Mouse (Mus musculus) kidney, adult 11 months (tissue): ENCODE measurements around the gene Cxcr6.
A peak's percentile ranks its signal among the peaks of the same experiment; 100 is the strongest.

Experiments
- DNase-seq: peaks from one replicate; pipeline ENCODE4 v3.0.0; 2022

The Cxcr6 gene

GRCm38 (mm10) chr9:123826631-123827030 is 20.4 kb downstream of the Cxcr6 start:
- no peak for DNase-seq

DNA sequence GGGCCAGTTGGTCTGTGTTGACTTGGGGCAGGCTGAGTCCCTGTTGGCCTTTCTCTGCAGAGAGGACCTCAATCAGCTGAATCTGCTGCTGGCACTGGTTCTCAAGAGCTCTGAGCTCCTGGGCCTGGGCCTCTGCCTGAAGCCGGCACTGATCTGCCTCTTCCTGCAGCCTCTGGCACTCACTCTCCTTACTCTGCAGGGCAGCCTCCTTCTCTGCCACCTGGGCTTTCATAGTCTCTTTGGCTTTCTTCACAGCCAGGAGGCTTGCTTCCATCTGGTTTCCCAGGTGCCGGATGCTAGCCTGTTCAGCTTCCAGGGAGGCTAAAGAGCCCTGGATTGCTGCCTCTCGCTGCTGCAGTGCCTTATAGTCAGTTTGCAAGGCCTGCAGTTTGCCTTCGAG is 22.6 kb downstream of the Cxcr6 start:
- DNase-seq, result no peak

- DNase-seq, result no peak
These were observed 29.6 kb downstream of the Cxcr6 start for GRCm38 (mm10) chr9:123835851-123836250.

- DNase-seq, result no peak
These were observed 34.0 kb downstream of the Cxcr6 start for GRCm38 (mm10) chr9:123840243-123840642.

- DNase-seq, result no peak
These were observed 38.2 kb downstream of the Cxcr6 start for GRCm38 (mm10) chr9:123844468-123844867.

- DNase-seq, result peak; percentile 7
These were observed 38.8 kb downstream of the Cxcr6 start for GRCm38 (mm10) chr9:123845120-123845519.

DNA sequence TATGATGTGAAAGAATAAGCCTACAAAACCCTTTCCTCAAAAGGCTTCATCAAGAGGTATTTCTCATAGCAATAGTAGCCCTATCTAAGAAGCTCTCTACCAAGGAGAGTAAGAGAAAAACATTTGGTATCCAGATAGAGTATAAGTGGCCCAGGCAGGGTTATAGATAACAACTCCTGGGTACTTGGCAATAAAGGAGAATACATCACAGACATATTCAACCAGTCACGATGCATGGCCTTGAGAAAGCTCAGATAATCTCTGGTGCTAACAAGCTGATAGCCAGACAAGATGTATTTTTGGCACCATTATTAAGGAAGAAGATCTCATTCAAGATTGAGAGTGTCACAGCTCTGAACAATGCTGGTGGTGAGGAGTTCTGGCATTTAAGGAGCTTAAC is 40.2 kb downstream of the Cxcr6 start:
- no peak for DNase-seq

GRCm38 (mm10) chr9:123849976-123850695 is 43.9 kb downstream of the Cxcr6 start:
- DNase-seq, result no peak

- DNase-seq, result peak; percentile 17
These were observed 44.4 kb downstream of the Cxcr6 start for GRCm38 (mm10) chr9:123850705-123851061.

DNA sequence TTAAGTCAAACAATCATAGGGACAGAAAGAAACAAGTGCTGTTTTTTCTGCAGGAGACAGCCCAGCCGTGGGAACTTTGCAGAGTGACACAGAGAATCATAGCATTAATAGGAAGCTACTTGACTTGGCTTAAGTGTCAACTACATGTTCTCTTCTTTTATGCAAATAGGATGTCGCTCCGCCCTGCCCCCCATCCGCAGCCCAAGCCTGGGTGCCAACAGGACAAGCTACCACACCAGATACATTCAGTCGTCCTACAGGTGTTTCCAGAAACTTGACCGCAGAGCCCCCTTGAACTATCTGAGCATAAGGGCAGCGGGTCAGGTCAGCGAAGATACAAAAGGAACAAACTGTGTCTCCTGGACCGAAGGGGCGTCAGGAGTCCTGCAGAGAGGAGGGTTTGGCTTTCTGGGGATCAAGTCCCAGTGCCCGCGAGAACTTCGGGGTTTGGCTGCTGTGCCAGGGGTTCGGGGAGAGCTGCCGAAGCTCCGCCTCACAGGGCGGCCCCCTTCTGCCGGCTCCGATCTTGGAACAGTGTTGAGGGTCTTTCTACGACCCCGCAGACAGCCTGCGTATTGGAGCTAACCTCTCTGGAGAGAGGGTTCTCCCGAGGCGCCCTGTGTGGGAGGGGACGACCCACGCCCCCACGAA is 44.9 kb downstream of the Cxcr6 start:
- peak; percentile 70 for DNase-seq

GRCm38 (mm10) chr9:123851713-123852448 is 45.6 kb downstream of the Cxcr6 start, which contains the start of gene Fyco1:
Fyco1 (minus strand) TSS chr9:123851899.
- DNase-seq, result peak; percentile 99

GRCm38 (mm10) chr9:123852449-123853390 is 46.4 kb downstream of the Cxcr6 start:
- DNase-seq, result peak; percentile 17

- no peak for DNase-seq
These were observed 50.6 kb downstream of the Cxcr6 start for GRCm38 (mm10) chr9:123856836-123857235.
